Mouse (Mus musculus) kidney, adult 8-10 months (tissue): ENCODE results near the gene Anks1.
"Not testable (repeated sequence)": the region's sequence is repeated elsewhere in the genome, so short reads cannot be mapped to it uniquely, and the experiment has no call there.

Experiments
- DNase-seq, 2 experiments: peaks; one replicate each; pipeline ENCODE4 v3.0.0; 2022

Anks1 gene

GRCm38 (mm10) chr17:27967529-27967928 lies 58.4 kb downstream of the Anks1 start:
- no peak for DNase-seq

- no peak for DNase-seq
Observed at GRCm38 (mm10) chr17:27968033-27968750, 59.1 kb downstream of the Anks1 start.

GRCm38 (mm10) chr17:27968903-27969302 lies 59.8 kb downstream of the Anks1 start:
- no peak for DNase-seq

DNA sequence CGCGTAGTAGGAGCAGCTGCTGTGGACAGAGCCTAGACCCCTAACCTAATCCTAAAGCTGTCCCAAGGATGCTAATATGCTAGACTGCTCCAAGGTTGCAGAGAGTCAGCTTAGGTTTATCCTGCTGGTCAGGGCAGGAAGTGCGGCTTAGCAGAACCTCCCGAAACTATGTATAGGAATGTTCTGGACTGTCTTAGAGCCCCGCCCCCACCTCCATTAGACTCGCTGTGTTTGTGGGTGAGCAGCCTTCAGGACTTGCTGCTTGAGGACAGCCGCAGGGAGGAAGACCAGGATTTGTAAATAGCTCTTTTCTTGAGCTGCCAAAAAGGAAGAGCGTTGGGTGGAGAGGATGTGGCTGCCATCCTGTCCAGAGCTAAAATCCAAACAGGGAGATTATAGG lies 60.3 kb downstream of the Anks1 start:
- no peak for DNase-seq

- no peak for DNase-seq
Observed at GRCm38 (mm10) chr17:27969896-27970295, 60.8 kb downstream of the Anks1 start.

DNA sequence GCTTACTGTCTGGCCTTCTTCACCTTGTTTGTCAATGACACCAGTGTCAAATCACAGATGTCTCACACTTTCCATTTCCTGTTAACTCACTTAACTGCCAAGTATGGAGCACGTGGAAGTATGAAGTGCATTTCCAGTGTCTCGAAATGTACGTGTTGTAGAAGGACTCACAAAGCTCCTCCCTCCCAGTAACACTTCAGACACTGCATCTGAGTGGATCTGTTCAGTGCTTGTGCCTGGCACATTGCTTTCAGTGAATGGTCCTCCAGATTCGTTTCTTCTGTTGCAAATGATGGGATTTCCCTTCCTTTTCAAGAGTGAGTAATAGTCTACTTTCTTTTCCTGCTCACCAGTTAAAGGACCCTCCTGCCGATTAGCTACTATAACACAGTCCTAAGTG lies 61.2 kb downstream of the Anks1 start:
- DNase-seq, result no peak

DNA sequence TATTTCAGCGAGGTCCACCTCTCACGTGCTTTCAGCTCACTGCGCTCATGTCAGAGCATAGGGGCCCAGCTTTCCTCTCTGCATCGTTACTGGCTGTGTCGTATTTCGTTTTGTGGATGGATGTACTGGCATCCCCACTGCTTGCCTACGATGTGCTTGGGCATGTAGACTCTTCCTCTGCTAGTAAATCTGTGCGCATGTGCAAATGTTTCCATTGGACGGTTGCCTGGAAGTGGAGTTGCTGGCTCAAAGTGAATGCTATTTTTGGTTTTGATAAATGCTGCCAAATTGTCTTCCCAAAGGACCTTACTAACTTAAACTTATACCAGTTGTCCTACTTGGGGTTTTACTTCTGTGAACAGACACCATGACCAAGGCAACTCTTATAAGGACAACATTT lies 62.4 kb downstream of the Anks1 start:
- DNase-seq, result peak; percentile 74 to 77

GRCm38 (mm10) chr17:27973337-27973736 lies 64.2 kb downstream of the Anks1 start:
- DNase-seq, result no peak

DNA sequence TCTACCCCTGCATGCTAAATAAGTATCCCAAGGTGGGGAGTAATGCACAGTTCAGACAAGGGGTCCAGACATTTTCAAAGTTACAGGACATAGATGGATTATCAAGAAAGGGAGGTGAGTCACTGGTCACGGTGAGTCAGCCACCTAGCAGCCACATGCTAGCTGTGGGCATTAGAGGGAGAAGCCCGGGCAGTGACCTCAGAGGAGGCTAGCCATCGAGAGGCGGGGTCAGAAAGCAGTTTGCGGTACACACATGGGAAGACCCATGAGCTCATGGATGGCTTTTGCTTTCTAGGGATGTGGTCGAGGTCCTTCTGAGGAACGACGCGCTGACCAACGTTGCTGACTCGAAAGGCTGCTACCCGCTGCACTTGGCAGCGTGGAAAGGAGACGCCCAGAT lies 67.2 kb downstream of the Anks1 start:
- DNase-seq, result no peak

- DNase-seq, result no peak
Observed at GRCm38 (mm10) chr17:27977008-27977636, 68.0 kb downstream of the Anks1 start.

GRCm38 (mm10) chr17:27980391-27980955 lies 71.4 kb downstream of the Anks1 start:
- DNase-seq, result no peak

DNA sequence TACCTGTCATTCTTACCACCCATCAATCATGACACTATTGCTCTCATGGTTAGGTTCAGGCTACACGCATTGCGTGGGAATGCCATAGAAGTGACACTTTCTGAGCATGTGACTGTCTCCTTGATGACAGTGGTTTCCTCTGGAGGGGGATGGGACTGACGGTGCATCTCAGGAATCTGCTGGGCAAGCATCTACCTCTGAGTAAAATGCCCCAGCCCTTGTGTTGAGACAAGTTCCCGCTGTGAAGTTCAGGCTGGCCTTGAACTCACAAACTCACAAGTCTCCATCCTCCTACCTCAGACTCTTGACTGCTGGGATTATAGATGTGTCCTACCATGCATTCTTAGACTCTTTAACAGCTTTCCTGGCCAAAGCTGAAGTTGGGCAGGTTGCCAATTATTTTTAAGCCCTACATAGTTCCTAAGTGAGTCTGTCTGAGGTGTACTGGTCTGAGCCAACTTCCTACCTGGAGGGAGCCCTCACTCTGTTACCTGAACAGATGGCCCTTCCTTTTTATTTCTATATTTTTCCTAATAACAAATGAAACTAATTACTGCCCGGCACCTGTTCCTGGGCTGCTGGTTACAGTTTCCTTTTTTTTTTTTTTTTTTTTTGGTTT lies 72.5 kb downstream of the Anks1 start:
- no peak for DNase-seq

- DNase-seq, result peak; percentile 34 to 44
Observed at GRCm38 (mm10) chr17:27982070-27982457, 73.0 kb downstream of the Anks1 start.

DNA sequence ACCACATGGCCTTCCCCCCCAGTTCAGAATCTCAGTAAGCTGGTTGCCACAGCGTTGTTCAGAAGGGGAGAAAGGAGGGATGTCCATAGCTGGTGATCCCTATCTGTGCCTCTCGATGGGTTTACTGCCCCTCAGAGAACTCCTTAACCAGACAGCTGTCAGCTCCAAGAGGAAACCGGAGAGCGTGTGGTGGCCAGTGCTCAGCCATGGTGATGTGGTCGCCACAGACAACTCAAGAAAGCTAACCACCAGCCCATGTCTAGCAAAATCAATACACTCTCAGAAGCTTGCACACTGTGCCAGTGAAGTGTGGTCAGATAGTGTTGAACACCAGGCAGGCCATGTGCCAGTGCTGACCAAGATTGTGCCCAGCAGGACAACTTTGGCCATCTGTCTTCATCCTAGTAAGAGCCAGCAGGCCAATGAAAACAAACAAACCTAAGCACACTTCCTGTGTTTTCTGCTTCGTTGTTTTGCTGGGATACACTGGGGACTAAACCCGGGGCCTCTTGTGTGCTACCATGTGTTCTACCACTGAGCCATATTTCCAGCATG lies 73.7 kb downstream of the Anks1 start:
- no peak for DNase-seq

DNA sequence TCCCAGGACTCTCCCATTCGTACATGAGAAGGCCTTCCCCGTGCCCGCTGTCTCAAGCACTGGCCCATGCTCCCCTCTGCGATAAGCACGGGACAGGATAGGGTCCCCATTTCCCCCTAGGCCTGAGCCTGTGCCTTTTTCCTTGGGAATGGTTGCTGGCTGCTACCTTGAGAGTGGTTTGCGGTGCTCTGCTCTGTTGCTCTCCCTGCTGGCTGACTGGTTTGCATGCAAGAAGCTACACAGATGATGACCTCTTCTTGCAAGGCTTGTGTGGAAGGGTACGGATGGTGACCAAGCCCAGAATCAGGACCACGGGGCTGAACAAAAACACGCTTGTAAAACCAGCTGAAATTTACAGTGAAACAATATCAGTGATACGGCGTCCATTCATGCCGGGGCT lies 75.3 kb downstream of the Anks1 start:
- DNase-seq, result no peak

GRCm38 (mm10) chr17:27986106-27986505 lies 77.0 kb downstream of the Anks1 start:
- no peak for DNase-seq

DNA sequence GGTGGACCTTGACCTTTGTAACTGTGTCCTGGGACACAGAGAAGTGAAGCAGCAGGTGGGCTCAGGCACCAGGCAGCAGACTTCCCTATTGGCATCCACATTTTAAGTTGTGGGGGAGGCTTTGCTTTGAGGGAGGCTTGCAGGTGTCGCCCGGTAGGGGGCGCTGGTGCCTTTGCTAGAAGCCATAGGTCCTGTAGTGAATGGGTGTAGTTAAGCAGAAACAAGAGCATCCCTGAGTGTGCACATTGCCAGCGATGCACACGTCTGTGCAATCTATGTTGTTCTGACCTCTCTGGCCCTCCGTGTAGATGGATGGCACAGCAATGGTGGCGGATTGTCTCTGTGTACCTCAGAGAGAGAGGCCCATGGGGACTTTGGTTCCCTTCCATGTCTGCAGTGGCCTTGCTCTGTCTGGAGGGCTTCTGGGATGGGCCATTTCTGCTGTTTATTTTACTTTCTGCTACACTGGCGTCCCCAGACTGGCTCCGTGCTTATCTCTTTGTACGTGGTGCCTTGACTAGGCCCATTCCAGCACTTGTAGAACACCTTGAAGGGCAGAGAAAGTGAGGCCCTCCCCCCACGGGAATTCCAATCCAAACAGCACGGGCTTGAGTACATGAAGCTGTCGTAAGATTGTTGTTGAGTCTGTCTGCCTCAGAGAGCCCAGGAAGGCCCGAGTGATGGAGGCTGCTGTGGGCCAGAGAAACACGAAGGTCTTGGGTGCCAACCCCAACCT lies 80.9 kb downstream of the Anks1 start:
- peak; percentile 67 to 82 for DNase-seq

GRCm38 (mm10) chr17:27994001-27994944 lies 85.2 kb downstream of the Anks1 start:
- peak in 1 of 2 experiments; percentile 51 for DNase-seq

GRCm38 (mm10) chr17:27996320-27996719 lies 87.2 kb downstream of the Anks1 start:
- DNase-seq, result no peak

DNA sequence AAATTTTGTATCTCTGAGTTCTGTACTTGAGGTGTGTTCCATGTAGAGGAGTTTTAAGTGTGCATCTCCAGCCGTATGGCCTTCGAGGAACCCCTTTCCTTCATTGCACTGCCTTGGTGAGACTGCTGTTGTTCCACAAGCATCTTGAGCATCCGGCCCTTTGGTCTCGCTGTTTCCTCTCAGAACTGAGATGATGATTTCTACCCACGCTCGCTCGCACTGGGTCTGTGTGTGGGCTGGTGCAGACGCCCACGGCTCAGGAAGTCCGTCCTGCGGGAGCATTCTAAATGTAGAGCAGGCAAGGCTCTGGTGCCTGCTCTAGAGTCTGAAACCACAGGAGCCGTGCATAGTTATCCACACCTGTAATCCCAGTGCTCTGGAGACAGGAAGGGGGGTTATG lies 88.1 kb downstream of the Anks1 start:
- no peak for DNase-seq

DNA sequence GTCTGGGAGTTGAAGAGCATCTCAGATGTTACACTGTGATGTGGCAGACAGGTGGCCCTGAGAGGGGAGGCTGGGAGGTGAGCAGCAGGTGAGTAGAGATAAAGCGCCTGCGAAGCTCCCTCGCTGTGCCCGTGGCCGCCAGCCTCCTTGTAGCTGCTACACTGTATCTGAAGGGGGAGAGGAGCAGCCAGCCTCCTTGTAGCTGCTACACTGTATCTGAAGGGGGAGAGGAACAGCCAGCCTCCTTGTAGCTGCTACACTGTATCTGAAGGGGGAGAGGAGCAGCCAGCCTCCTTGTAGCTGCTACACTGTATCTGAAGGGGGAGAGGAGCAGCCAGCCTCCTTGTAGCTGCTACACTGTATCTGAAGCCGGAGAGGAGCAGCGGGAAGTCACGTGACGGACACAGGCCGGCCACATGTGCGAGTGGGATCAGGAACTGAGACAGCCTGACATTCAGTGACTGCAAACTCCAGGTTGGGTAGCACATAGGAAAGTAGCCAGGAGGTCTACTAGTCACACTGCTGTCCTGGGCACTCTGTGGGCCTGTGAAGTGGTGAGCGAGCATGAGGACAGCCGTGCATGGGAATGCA lies 90.7 kb downstream of the Anks1 start:
- DNase-seq, result not testable (repeated sequence)
